Mouse (Mus musculus): ENCODE results near the gene Atxn7l2.

DNA sequence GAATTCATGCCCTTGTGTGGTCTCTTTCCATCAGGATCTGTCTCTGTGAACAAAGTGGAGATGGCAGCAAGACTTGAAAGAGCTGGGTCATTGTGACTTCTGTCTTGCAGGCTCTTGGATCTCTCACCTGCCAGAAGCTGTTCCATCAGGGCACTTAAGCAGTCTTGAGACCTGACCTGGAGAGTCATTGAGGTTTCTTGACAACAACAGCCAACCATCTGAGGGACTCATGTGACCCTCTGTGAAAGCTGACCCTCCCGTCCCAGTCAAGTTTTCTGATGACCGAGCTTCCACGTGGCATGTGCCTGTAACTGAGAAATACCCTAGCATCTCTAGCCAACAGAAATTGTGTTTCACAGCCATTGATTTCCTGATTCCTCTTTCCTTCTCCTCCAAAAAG is 26.0 kb downstream of the Atxn7l2 start:
- TF ChIP-seq CTCF (IDR thresholded peaks at IDR 0.05; ENCODE audit: borderline replicate concordance, insufficient read depth, low read depth, low read length) = no peak
- no peak for TF ChIP-seq POLR2A (IDR thresholded peaks at IDR 0.05; ENCODE audit: borderline replicate concordance, insufficient read depth, low read length)
